Mouse (Mus musculus): ENCODE data around the gene Bmp4. TPM values are rescaled to one million over a fixed set of nuclear protein-coding genes. Genes with fewer than 3 reads are reported as not detected.

Bmp4 gene
- polyA plus RNA-seq (2015; fragmentation: Nextera tagmentation; extraction: Ambion mirVana), result 15.1 and 18.7 TPM in 2 replicates

GRCm38 (mm10) chr14:46390249-46390775 lies at the start of gene Bmp4:
Gene Bmp4, minus strand, starts transcription at chr14:46390669.

GRCm38 (mm10) chr14:46379285-46379684 lies 11.2 kb downstream of the Bmp4 start, which contains the start of gene Gm15217:
Gene Gm15217, plus strand, starts transcription at chr14:46379414.

Other genes starting within 250 kb of the Bmp4 start
- gene Gm15217, start 11.3 kb downstream of the Bmp4 start, polyA plus RNA-seq (2015; fragmentation: Nextera tagmentation; extraction: Ambion mirVana), result not detected in 2 replicates

Measured in skeletal muscle tissue, postnatal 0 days (tissue).